Mouse (Mus musculus): ENCODE results near the gene Sec14l4. TPM values are rescaled to one million over a fixed set of nuclear protein-coding genes. Genes with fewer than 3 reads are reported as not detected.

The Sec14l4 gene
- total RNA-seq, 2 experiments from 2014 or later = 10.6 to 17.1 TPM

DNA sequence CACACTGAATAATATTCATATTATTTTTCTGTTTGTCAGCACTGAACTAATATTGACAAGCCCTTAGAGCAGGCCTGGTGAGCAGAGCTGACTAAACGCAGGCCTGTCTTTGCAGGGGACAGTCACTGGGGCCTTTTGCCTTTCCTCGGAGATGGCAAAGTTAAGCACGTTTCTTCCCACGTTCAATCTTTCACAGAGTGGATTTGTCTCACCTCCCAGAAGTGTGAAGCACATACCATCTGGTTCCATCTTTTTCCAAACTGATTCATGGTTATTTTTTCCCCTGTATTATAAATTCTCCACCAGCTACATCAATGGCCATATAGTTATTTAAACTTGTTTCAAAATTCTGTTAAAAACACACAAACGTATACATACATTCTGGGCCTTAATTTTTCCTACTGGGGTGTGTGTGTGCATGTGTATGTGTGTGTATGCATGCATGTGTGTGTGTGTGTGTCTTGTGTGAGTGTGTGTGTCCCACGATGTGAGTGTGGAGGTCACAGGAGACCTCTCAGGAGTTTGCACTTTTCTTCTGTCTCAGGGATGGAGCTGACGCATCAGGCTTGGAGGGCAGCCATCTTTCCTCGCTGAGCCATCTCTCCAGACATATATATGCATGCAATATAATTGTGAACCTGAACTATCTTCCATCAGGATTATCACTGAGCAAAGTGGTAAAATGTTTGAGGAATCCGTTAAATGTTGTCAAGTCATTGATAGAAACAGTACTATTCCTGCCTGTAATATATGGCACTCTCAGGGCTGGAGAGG is 3.5 kb upstream of the Sec14l4 start:
- no peak for DNase-seq

- no peak for DNase-seq
Measured at GRCm38 (mm10) chr11:4029343-4029742, 1.9 kb upstream of the Sec14l4 start.

DNA sequence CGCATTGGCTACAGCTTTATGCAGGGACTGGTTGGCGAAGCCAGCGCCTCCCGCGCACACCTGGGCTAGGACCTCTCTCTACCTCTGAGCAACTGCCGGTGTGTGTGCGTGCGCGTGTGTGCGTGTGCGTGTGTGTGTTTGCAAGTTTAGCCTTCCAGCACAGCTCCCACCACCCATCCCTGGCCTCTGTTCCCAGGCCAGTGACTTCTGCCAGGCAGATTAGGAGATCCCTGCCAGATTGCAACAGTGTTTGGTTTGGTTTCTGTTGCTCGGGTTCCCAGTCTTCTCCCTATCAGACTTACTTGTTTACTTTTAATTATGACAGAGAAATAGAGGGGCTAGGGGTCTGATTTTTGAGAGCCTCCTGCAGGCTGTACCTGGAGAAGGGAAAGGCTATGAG is 699 bp downstream of the Sec14l4 start:
- peak; percentile 58 for DNase-seq

- DNase-seq = no peak
Measured at GRCm38 (mm10) chr11:4033471-4033870, 2.2 kb downstream of the Sec14l4 start.

DNA sequence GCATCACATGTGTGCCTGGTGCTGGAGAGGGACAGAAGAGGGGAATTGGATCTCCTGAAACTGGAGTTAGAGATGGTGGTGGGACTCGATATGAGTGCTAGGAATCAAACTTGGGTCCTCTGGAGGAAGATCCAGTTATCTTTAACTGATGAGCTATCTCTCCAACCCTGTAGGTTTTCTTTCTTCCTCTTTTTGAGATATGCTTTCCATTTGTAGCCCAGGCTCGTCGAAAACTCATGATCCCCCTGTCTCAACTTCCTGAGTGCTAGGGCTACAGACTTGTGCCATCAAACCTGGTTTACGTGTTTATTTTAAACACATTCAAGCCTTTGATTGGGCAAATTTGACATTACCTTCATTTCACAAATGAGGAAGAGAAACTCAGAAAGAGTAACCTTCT is 2.9 kb downstream of the Sec14l4 start:
- no peak for DNase-seq

GRCm38 (mm10) chr11:4035116-4035892 is 4.0 kb downstream of the Sec14l4 start:
- no peak for DNase-seq

GRCm38 (mm10) chr11:4035916-4036315 is 4.7 kb downstream of the Sec14l4 start:
- no peak for DNase-seq

DNA sequence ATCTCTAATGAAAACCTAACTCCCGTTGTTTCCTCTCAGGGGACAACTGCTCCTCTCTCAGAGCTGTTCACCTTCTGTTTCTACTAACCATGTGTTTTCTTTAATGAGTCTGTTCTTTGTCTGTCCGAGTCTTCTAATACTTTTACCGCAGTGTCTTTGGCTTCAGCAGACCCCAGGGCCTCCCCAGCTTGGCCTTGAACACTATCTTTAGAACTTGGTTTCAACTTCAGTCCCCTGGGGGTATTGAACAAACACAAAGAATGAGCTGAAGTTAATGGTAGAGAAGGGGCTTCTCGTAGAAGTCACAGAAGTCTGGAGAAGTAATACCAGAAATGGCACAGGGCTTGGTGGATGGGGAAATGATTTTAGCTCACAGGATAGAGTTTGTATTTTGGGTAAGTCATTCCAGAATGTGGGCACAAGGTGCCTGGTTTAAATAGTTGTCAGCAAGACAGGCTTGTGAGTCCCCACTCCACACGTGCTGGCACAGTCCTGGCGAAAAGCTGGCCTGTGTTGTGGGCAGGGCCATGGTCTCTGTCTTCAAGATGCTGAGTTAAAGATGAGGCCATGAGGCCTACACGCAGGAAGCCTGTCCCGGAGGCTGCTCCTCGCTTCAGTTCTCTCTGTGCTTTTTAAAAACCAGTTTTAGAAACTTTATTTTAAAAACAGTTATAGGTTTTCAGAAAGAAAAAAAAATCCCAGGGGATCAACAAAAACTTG is 5.3 kb downstream of the Sec14l4 start:
- DNase-seq = no peak

DNA sequence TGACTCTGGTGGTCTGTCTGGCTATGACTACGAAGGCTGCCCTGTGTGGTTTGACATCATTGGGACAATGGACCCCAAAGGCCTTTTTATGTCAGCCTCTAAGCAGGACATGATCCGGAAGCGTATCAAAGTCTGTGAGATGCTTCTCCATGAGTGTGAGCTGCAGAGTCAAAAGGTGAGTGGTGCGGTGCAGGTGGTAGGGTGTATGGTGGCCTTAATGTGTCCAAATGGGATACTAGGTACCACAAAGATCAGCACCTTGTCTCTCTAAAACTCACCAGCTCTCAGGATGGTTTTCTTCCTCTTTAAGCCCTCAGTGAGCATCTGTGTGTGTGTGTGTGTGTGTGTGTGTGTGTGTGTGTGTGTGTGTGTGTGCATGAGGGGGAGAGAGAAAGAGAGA is 8.7 kb downstream of the Sec14l4 start:
- no peak for DNase-seq

DNA sequence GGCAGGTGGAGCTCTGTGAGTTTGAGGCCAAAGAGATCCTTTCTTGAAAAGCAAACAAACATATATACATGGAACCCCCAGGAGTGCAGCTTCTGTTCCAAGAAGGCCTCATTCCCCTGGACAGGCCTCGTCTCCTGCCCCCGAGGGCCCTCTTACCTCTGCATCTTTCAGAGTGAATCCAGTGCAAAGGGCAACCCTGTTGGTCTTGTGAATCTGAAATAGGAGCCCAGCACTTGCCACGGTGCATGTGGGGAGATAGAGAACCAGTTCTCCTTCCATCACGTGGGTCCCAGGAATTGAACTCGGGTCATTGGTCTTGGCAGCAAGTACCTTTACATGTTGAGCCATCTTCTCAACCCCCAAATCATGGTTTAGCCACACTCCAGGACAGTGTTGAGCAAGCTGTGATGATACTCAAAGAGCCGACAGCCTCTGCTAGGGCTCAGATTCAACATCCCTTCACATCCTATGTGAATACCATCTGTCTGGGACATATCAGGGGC is 9.9 kb downstream of the Sec14l4 start:
- DNase-seq = no peak

GRCm38 (mm10) chr11:4043081-4043480 is 11.8 kb downstream of the Sec14l4 start:
- DNase-seq = no peak

DNA sequence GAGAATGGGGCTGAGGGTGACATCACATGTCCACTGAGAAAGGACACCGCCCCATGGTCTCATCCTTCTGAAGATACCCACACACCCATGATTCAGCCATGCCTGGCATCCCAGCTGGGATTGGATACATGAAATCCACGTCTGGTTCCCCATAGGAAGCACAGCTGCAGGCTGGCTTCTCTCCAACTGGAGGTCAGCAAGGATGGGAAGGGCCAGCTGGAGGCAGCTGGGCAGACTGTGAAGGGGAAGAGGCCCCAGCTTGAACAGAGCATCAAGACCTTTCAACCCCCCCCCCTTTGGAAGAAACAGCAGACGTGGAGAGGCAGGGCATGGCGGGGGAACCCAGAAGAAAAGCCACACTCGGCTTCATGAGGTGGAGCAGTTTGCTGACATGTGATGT is 15.3 kb downstream of the Sec14l4 start:
- DNase-seq = no peak

DNA sequence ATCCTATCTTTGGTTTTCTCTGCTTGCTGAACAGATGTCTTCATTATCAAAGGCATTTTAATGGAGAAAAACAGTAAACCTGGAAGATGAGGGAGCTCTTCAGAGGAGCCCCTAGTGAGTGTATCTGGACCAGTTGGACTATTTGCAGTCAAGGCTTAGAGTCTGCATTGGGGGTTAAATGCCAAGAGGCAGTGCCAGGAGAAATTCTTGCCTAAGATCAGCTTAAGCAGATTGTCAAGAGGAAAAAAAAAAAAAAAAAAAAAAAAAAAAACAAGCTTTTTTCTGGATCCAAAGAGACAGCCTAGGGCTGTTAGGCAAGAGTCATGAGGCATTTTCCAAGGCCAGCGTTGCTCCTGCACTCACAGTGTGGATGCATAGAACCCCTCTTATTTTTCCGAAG is 16.5 kb downstream of the Sec14l4 start:
- DNase-seq = no peak

DNA sequence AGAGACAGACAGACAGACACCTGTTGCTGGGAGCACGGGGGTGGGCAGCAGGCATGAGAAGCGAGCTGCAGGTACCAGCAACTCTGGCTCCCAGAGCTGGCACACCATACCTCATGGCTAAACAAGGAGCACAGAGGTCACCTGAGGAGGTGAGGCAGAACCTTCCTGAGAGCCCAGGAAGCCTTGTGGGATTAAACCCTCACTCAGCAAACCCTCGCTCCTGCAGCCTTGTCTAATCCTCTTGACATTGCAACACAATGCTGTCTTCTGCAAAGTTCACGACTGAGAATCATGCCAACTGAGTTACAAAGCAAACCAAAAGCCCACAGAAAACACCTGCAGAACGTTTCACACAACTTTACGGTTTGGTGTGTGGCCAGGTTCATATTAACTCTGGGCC is 17.2 kb downstream of the Sec14l4 start:
- DNase-seq = no peak

DNA sequence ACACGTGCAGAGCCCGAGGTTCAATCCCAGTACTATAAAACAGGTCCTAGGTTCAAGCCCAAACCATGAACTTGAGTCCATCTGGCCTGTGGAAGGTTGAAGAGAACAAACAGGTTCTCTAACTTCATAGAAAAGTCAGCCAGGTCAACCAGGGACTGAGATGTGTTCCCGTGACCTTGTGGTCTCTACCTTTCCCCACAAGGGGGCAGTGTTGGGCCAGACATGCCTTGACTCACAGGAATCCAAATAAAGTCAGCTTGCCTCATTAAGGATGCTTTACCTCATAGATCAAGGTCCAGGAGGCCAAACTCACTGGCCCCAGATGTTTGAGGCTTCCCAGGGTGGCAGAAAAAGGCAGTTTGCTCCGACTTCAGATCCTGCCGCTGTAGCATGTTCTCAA is 22.3 kb downstream of the Sec14l4 start:
- peak; percentile 86 for DNase-seq

GRCm38 (mm10) chr11:4060866-4061575 is 29.8 kb downstream of the Sec14l4 start:
- DNase-seq = no peak

DNA sequence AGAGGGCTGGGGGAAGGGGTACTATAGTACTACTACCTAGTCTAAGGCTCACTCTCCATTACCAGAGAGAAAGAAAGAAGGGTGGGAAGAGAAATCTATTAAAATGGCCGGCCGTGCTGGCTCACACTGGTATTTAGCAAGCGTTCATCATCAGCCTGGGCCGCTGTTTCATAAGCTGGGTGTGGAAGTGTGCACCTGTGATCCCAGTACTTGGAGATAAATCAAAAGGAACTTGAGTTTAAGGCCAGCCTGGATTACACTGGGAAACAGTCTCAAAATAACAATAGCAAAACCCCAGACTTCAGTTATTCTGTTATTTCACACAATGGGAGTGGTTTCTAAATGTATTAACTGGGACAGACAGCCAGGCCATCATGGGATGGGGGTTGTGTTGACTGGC is 31.3 kb downstream of the Sec14l4 start:
- DNase-seq = no peak

- DNase-seq = no peak
Measured at GRCm38 (mm10) chr11:4062981-4063380, 31.7 kb downstream of the Sec14l4 start.

DNA sequence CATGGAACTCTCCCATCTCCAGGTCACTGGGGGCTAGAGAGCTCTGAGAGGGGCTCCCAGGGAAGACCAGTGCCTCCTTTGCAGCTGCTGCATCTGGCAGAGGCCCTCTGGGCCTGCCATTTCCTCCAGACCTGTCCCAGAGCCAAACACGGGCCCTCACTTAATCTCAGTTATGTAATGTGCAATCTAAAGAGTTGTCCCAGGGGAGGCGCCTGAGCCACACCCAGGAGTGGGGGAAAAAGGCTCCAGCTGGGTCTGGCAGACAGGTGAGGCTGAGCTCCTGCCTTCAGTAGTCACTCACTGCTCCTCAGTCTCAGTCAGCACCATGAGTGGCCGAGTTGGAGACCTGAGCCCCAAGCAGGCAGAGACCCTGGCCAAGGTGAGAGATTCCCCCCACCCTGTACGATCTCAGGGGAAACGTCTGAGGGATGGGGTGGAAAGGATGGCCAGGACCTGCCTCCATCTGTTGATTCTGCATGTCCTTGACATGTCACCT is 33.4 kb downstream of the Sec14l4 start, which contains the start of gene Sec14l3:
Gene Sec14l3 (plus strand): TSS at position 215 of the 496 bp plus-strand sequence.
- DNase-seq = no peak

GRCm38 (mm10) chr11:4069664-4070063 is 38.4 kb downstream of the Sec14l4 start:
- no peak for DNase-seq

DNA sequence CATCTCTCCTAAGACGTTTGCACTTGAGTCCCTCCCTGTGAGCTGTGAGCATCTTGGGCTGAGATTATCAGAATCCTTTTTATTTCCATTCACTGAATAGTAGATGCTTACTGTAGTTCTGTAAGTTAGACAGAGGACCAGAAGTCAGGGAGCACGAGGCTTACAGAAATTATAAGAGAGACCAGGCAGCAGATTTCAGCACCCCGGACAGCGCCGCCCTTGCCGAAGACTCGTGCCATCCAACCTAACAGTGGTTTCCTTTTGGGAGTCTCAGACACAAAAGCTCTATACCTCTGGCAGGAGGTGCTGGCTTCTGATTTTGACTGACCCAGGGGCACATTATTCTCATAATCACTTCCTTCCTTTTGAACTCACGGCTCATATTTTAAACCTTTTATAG is 45.4 kb downstream of the Sec14l4 start:
- DNase-seq = peak; percentile 86

Data from adrenal gland, postnatal 10 days (tissue).